Mouse (Mus musculus): ENCODE results near the gene Plagl1. TPM values are rescaled to one million over a fixed set of nuclear protein-coding genes. Genes with fewer than 3 reads are reported as not detected.

Plagl1 gene
- polyA plus RNA-seq, 1 experiment from 2014 or later, result 37.0 TPM

DNA sequence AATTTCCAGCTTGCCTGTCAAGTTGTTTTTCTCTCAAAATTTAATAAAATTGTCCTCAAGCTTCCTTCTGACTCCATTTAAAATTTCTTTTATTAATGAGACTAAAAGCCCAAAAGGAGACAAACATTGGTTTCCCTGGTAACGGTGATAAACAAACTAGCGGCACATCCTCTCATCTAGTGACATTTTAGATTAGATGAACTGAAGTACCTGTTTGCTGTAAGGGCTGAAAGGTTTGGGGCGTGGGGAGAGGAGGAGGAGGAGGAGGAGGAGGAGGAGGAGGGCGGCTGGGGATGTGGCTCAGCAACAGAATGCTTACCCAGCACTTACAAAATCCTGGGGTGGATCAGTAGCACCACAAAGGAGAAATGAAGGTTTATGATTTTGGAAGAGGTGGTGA lies 12.5 kb upstream of the Plagl1 start:
- ATAC-seq (replicated peaks), result no peak
- H3K9me3 ChIP-seq, result no peaks in the 10 kb centered on the region
- H3K27me3 ChIP-seq, result no peaks in the 10 kb centered on the region
- H3K4me2 ChIP-seq (replicated peaks), result no peak overlapping the region
- no peak overlapping the region for H3K4me3 ChIP-seq
- H3K4me1 ChIP-seq, result no peaks in the 10 kb centered on the region
- H3K36me3 ChIP-seq, result no peaks in the 10 kb centered on the region
- H3K27ac ChIP-seq (replicated peaks), result no peak overlapping the region
- no peak overlapping the region for H3K9ac ChIP-seq (replicated peaks)
- 36% methylated on average over 4 of the region's 4 CpGs for WGBS

DNA sequence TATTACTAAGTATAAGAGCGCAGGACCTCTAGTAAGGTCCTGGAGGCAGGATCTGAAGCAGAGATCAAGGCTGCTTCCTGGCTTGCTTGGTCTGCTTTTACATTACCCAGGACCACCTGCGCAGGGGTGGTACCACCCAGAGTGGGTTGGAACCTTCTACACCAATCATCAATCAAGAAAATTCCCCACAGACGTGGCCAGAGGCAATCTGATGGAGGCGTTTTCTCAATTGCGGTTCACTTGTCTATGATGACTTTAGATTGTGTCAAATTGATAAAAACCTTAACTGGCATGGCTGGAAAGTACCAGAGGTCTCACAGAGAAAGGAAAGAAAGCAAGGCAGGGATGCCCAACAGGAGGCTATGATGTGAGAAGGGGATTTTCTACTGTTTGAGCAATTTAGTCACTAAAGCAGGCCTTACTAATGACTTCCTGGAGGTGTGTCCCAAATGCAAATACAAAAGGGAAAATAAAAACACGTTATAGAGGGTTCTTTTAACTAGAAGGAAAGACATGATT lies 3.4 kb upstream of the Plagl1 start:
- no peak overlapping the region for H3K4me2 ChIP-seq (replicated peaks)
- H3K4me1 ChIP-seq, result peaks cover 10% of the 10 kb centered on the region
- H3K27ac ChIP-seq (replicated peaks), result no peak overlapping the region
- 77% methylated on average over 6 of the region's 6 CpGs for WGBS
- no peak overlapping the region for H3K4me3 ChIP-seq
- H3K9ac ChIP-seq (replicated peaks), result no peak overlapping the region
- peaks cover 8% of the 10 kb centered on the region; the same call in 1 of the 2 replicates for H3K27me3 ChIP-seq
- no peaks in the 10 kb centered on the region for H3K9me3 ChIP-seq
- ATAC-seq (replicated peaks), result no peak
- H3K36me3 ChIP-seq, result no peaks in the 10 kb centered on the region

DNA sequence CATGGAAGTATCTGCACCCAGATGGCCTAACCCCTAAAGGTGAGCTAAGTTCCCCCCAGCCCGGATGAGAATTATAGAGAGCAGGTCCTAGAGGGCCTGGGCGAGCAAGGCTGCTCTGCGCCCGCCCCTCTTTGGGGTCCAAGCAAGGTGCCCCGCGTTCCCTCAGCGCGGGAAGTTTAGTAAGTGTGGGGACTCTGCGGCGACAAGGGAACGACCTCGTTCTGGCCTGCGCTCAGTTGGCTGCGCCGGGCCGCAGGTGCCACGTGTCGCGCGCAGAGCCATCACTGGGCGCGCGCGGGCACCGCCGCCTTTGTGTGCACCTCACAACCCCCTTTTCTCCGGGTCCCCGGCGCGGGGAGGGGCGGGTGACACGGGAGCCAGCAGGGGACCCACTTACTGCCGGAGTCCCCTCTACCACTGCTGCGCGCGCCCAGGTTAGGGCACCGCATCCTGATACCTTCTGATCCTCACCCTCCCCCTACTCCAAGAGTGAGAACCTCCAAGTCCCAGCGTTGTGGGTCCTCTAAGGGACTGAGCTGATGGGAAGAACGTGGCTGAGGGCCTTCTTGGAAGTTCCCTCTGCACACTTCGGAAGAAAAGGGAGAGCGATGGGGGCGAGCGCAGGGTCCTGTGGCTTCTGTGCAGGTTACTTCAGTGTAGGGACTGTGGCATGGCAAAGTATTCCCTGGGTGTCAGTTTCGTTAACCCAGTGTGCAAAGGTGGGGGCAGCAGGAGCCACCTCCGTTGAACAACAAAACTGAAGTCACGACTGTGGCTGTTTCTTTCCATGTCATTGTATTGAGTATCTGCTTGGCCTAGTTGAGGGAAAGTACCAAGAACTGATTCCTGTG lies 742 bp downstream of the Plagl1 start:
- peak; percentile 78 for ATAC-seq (replicated peaks)
- H3K4me2 ChIP-seq (replicated peaks), result peak overlapping the region; percentile 87
- WGBS, result 12% methylated on average over 46 of the region's 46 CpGs

DNA sequence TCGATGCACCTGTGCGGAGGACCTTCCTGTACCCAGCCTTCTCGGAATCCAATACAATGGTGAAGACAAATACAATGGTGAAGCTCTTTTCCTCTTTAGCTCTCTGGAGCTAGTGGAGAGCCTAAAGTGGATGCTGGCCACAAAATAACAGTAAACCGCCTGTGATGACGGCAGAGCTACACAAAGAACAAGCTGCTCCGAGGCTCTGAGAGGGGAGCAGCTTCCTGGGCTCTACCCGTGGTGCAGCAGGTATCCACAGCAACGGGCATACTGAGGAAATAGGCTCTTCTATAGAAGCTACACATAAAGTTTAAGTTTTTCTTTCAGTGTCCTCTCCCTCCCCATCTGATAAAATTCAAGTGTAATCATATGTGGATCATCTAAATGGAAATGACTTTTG lies 2.1 kb downstream of the Plagl1 start:
- WGBS, result 44% methylated on average over 8 of the region's 8 CpGs
- Histone ChIP-seq H3K4me2 (replicated peaks) (no peak overlapping the region), H3K36me3 (no peaks in the 10 kb centered on the region), H3K4me1 (peaks cover 10% of the 10 kb centered on the region), H3K4me3 (no peak overlapping the region), H3K9me3 (no peaks in the 10 kb centered on the region), H3K27ac (replicated peaks) (no peak overlapping the region), H3K9ac (replicated peaks) (no peak overlapping the region), H3K27me3 (peaks cover 8% of the 10 kb centered on the region; the same call in 1 of the 2 replicates)
- no peak for ATAC-seq (replicated peaks)

More for the DNA sequence above, 742 bp downstream of the Plagl1 start:
- H3K36me3 ChIP-seq, result no peaks in the 10 kb centered on the region
- no peaks in the 10 kb centered on the region for H3K9me3 ChIP-seq
- H3K27me3 ChIP-seq, result peaks cover 8% of the 10 kb centered on the region; the same call in 1 of the 2 replicates
- peak overlapping the region; percentile 46 for H3K4me3 ChIP-seq
- peak overlapping the region; percentile 48 for H3K9ac ChIP-seq (replicated peaks)
- H3K27ac ChIP-seq (replicated peaks), result no peak overlapping the region
- H3K4me1 ChIP-seq, result peaks cover 10% of the 10 kb centered on the region

DNA sequence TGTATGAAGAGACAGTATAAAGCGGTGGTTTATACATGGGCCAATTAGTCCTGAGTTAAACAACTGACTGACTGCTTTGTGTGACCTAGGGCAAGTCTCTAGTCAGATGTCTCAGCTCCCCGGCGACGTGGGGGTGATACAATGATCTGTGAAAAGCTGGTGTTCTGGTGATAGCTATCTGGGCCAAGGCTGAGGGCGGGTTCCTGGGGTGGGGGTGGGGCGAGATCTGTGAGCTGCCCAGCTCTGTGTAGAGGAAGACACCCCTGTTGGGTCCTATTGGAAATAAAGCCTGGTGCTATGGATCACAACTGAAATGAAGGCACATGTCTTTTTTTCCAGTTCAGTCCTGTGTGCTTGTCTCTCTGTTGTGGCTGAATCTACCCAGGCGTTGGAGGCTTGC lies 3.2 kb downstream of the Plagl1 start:
- Histone ChIP-seq H3K4me3 (no peak overlapping the region), H3K27me3 (peaks cover 8% of the 10 kb centered on the region; the same call in 1 of the 2 replicates), H3K4me1 (peaks cover 10% of the 10 kb centered on the region), H3K27ac (replicated peaks) (no peak overlapping the region), H3K4me2 (replicated peaks) (no peak overlapping the region), H3K36me3 (no peaks in the 10 kb centered on the region), H3K9me3 (no peaks in the 10 kb centered on the region), H3K9ac (replicated peaks) (no peak overlapping the region)
- 41% methylated on average over 7 of the region's 7 CpGs for WGBS
- no peak for ATAC-seq (replicated peaks)

DNA sequence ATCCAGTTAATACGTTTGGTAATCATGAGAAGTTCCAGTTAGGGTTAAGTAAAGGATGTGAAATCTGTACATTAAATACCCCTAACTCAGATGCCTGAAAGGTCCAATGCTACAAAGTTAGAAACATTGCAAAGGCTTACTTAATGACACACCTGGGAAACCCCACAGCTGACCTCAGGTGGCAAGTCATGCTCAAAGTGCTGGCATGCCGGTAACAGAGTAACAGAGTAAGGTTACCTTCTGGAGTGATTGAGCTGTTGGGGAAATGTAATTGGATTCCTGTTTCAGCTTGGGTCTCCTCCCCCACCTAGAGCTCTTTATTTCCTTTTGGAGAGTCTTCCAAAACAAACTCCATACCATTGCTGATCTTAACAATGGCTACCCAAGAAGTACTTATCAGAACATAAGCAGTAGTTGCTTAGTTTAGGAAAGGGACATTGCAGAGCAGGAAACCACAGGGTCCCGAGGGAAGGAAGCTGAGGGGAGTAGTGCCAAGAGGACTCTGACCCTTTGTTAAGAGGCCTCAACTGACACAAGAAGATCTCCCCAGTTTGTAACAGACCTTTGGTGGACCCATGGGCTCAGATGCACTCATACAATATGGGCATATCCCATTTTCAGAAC lies 4.9 kb downstream of the Plagl1 start:
- Histone ChIP-seq H3K4me1 (peaks cover 10% of the 10 kb centered on the region), H3K27me3 (peaks cover 8% of the 10 kb centered on the region; the same call in 1 of the 2 replicates), H3K4me3 (no peak overlapping the region), H3K9me3 (no peaks in the 10 kb centered on the region), H3K36me3 (no peaks in the 10 kb centered on the region), H3K9ac (replicated peaks) (no peak overlapping the region), H3K4me2 (replicated peaks) (no peak overlapping the region), H3K27ac (replicated peaks) (no peak overlapping the region)
- WGBS, result 83% methylated on average over 3 of the region's 3 CpGs
- ATAC-seq (replicated peaks), result no peak

DNA sequence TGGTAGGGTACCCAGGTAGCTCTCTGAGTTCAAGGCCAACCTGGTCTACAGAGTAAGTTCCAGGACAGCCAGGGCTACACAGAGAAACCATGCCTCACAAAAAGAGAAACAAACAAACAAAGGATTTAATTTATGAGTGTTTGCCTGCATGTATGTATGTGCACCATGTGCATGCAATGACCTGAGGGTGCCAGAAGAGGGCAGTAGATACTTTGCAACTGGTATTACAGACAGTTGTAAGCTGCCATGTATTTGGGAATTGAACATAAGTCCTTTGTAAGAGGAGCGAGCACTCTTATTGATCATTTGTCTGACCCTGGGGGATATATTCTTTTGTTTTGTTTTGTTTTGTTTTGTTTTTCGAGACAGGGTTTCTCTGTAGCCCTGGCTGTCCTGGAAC lies 10.7 kb downstream of the Plagl1 start:
- Histone ChIP-seq H3K9ac (replicated peaks) (no peak overlapping the region), H3K9me3 (no peaks in the 10 kb centered on the region), H3K4me3 (no peak overlapping the region), H3K27ac (replicated peaks) (no peak overlapping the region), H3K4me1 (no peaks in the 10 kb centered on the region), H3K36me3 (no peaks in the 10 kb centered on the region), H3K27me3 (no peaks in the 10 kb centered on the region), H3K4me2 (replicated peaks) (no peak overlapping the region)
- ATAC-seq (replicated peaks), result no peak
- WGBS, result 94% methylated on average over 2 of the region's 2 CpGs

DNA sequence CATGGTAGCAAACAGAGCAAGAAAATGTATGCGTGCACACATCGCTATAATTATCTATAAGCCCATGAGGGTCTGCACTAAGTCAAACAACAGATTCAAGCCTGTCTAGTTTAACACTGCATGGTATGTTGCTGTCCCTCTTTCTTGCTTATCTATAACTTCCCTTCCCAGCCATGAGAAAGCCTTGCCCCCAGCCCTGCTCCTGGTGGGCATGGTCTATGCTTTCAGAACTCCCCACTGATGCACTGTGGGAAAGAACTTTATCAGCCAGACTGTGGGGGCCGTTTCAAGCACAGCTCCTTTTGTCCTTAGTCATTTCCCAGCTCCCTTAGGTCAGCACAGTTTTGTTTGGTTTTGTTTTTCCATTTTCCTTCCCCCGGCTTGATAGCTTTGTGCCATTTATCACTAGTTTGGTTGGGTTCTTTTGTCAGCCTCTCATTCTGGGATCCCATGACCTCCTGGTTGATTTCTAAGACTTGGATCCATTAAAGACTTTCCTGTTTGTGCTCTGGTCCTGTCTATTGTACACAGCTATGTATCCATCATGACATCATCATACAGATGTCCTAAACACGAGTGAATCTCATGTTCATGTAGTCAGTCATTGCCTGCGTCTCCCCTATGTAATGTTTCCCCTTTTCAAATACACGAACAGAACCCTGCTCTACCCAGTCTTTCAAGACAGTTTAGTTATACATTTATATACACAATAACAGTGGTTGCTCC lies 16.7 kb downstream of the Plagl1 start:
- Histone ChIP-seq H3K4me3 (no peak overlapping the region), H3K4me2 (replicated peaks) (no peak overlapping the region), H3K27me3 (no peaks in the 10 kb centered on the region), H3K27ac (replicated peaks) (no peak overlapping the region), H3K4me1 (no peaks in the 10 kb centered on the region), H3K36me3 (no peaks in the 10 kb centered on the region), H3K9ac (replicated peaks) (no peak overlapping the region), H3K9me3 (no peaks in the 10 kb centered on the region)
- no peak for ATAC-seq (replicated peaks)
- 63% methylated on average over 7 of the region's 7 CpGs for WGBS

DNA sequence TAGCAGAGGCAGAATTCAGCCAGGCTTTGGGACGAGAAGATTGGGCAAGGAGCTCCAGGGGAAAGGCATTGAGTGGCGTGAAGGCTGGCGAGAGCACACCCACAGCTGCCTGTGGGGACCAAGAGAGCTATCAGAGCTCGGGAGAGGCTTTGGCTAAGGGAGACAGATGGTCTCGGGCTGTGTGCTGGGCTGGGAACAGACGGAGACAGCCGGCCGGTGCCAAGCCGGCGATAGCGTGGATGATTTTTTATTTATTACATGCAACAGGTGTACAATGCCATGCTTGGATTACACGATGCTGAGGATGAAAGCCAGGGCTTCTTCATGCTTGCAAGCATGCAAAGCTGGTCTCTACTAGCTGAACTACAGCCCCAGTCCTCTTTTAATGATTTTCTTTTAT lies 22.2 kb downstream of the Plagl1 start:
- Histone ChIP-seq H3K9me3 (no peaks in the 10 kb centered on the region), H3K27me3 (no peaks in the 10 kb centered on the region), H3K36me3 (no peaks in the 10 kb centered on the region), H3K4me1 (no peaks in the 10 kb centered on the region), H3K4me3 (no peak overlapping the region), H3K4me2 (replicated peaks) (no peak overlapping the region), H3K27ac (replicated peaks) (no peak overlapping the region), H3K9ac (replicated peaks) (no peak overlapping the region)
- peak; percentile 87 for ATAC-seq (replicated peaks)
- WGBS, result 74% methylated on average over 12 of the region's 12 CpGs

DNA sequence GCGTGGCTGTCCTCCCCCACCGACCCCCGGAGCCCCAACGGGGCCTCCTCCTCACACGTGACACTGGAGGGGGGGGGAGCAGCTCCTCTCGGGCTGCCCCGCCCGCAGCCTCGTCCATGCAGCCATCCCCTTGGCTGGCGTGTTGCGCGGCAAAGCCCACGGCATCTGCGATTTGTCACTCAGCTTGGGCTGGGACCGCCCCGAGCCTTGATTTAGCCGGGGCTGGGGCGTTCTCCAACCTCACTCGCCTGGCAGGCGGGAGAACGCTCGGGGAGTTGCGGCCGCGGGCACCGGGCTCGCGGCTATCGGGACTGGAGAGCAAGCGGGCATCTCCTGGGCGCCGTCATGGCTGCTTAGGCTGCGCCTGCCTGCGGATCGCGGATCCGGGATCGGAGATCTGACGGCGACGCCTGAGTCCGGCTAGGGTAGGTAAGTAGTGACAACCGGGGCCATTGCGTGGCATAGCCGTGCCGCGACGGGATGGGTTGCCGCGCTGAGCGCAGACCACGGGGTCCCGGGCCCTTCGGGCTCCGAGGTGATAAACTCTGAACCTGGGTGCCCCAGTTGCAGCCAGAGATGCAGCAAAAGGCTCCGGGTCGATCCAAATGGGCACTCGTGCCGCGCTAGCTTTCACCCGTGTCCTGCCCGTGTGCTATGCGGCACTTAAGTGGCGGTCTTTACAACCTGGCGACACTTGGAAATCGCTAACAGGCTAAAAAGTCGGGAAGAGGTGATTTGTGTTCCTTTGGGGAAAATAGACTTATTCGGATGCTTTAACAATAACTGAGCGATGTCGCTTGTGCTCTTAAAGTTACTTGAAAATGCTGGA lies 30.5 kb downstream of the Plagl1 start:
- peak; percentile 98 for ATAC-seq (replicated peaks)
- Histone ChIP-seq H3K27ac (replicated peaks) (peak overlapping the region; percentile 45), H3K36me3 (no peaks in the 10 kb centered on the region), H3K4me2 (replicated peaks) (peak overlapping the region; percentile 52), H3K9ac (replicated peaks) (peak overlapping the region; percentile 63), H3K27me3 (no peaks in the 10 kb centered on the region), H3K4me3 (peak overlapping the region; percentile 60), H3K4me1 (0 out of 2 replicates have a peak, but pooled peaks cover 2% of the 10 kb centered on the region), H3K9me3 (peaks cover 12% of the 10 kb centered on the region; the same call in 1 of the 2 replicates)
- WGBS, result 53% methylated on average over 70 of the region's 70 CpGs

DNA sequence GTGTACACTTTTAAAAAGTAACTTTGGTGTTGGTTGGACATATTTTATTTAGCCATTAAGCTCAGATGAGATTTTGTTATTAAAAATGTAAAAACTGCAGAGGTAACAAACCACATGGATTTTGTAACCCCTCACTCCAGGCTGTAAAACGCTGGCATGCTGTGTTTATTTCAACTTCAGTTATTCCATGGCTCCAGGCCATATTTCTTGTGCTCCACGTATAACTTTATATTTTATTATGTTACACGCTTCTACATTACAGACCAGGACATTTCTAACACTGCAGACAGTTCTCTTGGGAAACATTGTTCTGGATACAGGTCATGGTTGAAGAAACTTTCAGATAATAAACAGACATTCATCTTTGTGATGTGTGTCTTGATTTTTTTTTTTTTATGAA lies 32.7 kb downstream of the Plagl1 start:
- Histone ChIP-seq H3K27me3 (no peaks in the 10 kb centered on the region), H3K9ac (replicated peaks) (no peak overlapping the region), H3K4me2 (replicated peaks) (peak overlapping the region; percentile 17; the same call in 1 of the 2 replicates), H3K9me3 (peaks cover 12% of the 10 kb centered on the region; the same call in 1 of the 2 replicates), H3K4me3 (no peak overlapping the region), H3K36me3 (no peaks in the 10 kb centered on the region), H3K4me1 (0 out of 2 replicates have a peak, but pooled peaks cover 2% of the 10 kb centered on the region), H3K27ac (replicated peaks) (no peak overlapping the region)
- WGBS, result 54% methylated on average over 3 of the region's 3 CpGs
- no peak for ATAC-seq (replicated peaks)
